14 mouse cellular contexts compared by ENCODE assay signal in the genomic region with DNA sequence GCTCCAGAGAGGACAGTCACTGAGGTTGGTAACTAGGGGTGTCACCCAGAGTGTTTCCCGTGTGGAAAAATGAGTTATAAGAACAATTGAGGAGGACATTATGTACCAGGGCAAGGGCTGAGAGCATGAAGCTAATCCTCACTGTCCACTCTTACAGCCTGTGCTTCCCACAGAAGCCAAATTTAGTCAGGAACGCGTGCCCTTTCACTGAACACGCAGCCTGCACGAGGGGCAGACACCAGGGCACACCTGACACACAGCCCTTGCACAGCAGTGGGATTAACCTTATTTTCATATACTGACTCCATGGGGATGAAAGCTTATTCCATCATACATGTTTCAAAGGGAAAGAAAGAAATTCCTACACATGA. TPM values are rescaled to one million over a fixed set of nuclear protein-coding genes. Genes with fewer than 3 reads are reported as not detected.
A peak's percentile ranks its signal among the peaks of the same experiment; 100 is the strongest.
DNase-seq lines count a peak whose midpoint lies in the region; ATAC-seq and TF ChIP-seq lines count a peak whose summit lies in the region.
"Had no signal": no experiment of that assay in that cellular context is flagged by ENCODE, and none has a peak within 500 bp of the region (broad histone marks: within the 10 kb centered on the region; RNA-seq: fewer than 3 reads in every experiment).

No protein-coding gene starts in this region.

- TF ChIP-seq POLR2A in bone marrow macrophage, adult 2 months (IDR thresholded peaks at IDR 0.05; ENCODE audit: borderline replicate concordance, low read depth, low read length) = no peak

- H3K9ac ChIP-seq in lung, postnatal 0 days (replicated peaks; ENCODE audit: low read depth) = no peak overlapping the region
- 0 out of 2 replicates have a peak overlapping the region, but pooled peaks have one; percentile 4 for H3K9ac ChIP-seq in heart, embryonic 15.5 days
- H3K9ac ChIP-seq: hindbrain, embryonic 15.5 days; limb, embryonic 15.5 days; stomach, embryonic 15.5 days had no signal

- H3K27me3 ChIP-seq in lung, postnatal 0 days (replicated peaks; ENCODE audit: insufficient read depth, low read length) = no peaks in the 10 kb centered on the region
- no peaks in the 10 kb centered on the region for H3K27me3 ChIP-seq in heart, embryonic 15.5 days
- H3K27me3 ChIP-seq: hindbrain, embryonic 15.5 days; limb, embryonic 15.5 days; stomach, embryonic 15.5 days had no signal

- no peaks in the 10 kb centered on the region for H3K9me3 ChIP-seq in lung, postnatal 0 days (ENCODE audit: low read length)
- H3K9me3 ChIP-seq in heart, embryonic 15.5 days (replicated peaks) = no peaks in the 10 kb centered on the region
- H3K9me3 ChIP-seq: hindbrain, embryonic 15.5 days; limb, embryonic 15.5 days; stomach, embryonic 15.5 days had no signal

- 0 out of 2 replicates have a peak, but pooled peaks have one; percentile 10 for TF ChIP-seq EP300 in lung, postnatal 0 days (IDR thresholded peaks at IDR 0.05)

- 61% methylated on average over 5 of the region's 5 CpGs for WGBS in lung, postnatal 0 days
- WGBS in heart, embryonic 15.5 days = 34% methylated on average over 5 of the region's 5 CpGs

- no peak overlapping the region for H3K4me2 ChIP-seq in lung, postnatal 0 days (replicated peaks; ENCODE audit: low read depth, low read length)
- peak overlapping the region; percentile 7; the same call in 1 of the 2 replicates for H3K4me2 ChIP-seq in heart, embryonic 15.5 days
- H3K4me2 ChIP-seq: hindbrain, embryonic 15.5 days; limb, embryonic 15.5 days; stomach, embryonic 15.5 days had no signal

- H3K4me3 ChIP-seq in lung, postnatal 0 days (ENCODE audit: low read depth, low read length) = no peak overlapping the region
- H3K4me3 ChIP-seq in bone marrow macrophage, adult 2 months (ENCODE audit: insufficient read depth, low read length) = 0 out of 2 replicates have a peak overlapping the region, but pooled peaks have one; percentile 2
- no peak overlapping the region for H3K4me3 ChIP-seq in heart, embryonic 15.5 days
- H3K4me3 ChIP-seq: hindbrain, embryonic 15.5 days; limb, embryonic 15.5 days; stomach, embryonic 15.5 days had no signal

- TF ChIP-seq CTCF in lung, postnatal 0 days (IDR thresholded peaks at IDR 0.05) = no peak
- TF ChIP-seq CTCF in bone marrow macrophage, adult 2 months (IDR thresholded peaks at IDR 0.05; ENCODE audit: low read depth, low read length) = no peak

- H3K27ac ChIP-seq in lung, postnatal 0 days (ENCODE audit: low read length) = peak overlapping the region; percentile 9; the same call in 1 of the 2 replicates
- peak overlapping the region; percentile 1; the same call in 1 of the 2 replicates for H3K27ac ChIP-seq in bone marrow macrophage, adult 2 months (ENCODE audit: insufficient read depth, low read depth, low read length)
- H3K27ac ChIP-seq in heart, embryonic 15.5 days = peak overlapping the region; percentile 76
- H3K27ac ChIP-seq: hindbrain, embryonic 15.5 days; limb, embryonic 15.5 days; macrophage; stomach, embryonic 15.5 days had no signal

- peak; percentile 94 for DNase-seq in heart, adult 11 months
- no peak for DNase-seq in heart, postnatal 36 days
- DNase-seq in lung, postnatal 0 days (ENCODE audit: low spot score) = peak; percentile 17
- no peak for DNase-seq in lung, postnatal 14 days
- no peak for DNase-seq in embryo, embryonic 9.5 days (ENCODE audit: extremely low spot score)
- DNase-seq in urinary bladder, postnatal 4 days (ENCODE audit: low spot score in 2 of 2) = no peak
- DNase-seq: cerebellum, postnatal 10 days; right cerebral cortex, adult 18-20 months had no signal

- intact Hi-C loops in heart, postnatal 36 days (cut with DNase I) = no loop called here

- H3K36me3 ChIP-seq in lung, postnatal 0 days (ENCODE audit: insufficient read depth, low read length) = no peaks in the 10 kb centered on the region
- H3K36me3 ChIP-seq in heart, embryonic 15.5 days = no peaks in the 10 kb centered on the region
- H3K36me3 ChIP-seq: limb, embryonic 15.5 days; stomach, embryonic 15.5 days had no signal

- H3K4me1 ChIP-seq in lung, postnatal 0 days (ENCODE audit: insufficient read depth, low read depth, low read length) = no peaks in the 10 kb centered on the region
- H3K4me1 ChIP-seq in bone marrow macrophage, adult 2 months (ENCODE audit: control insufficient read depth, insufficient read depth, low read length) = peaks cover 14% of the 10 kb centered on the region
- peaks cover 26% of the 10 kb centered on the region for H3K4me1 ChIP-seq in heart, embryonic 15.5 days (replicated peaks)
- H3K4me1 ChIP-seq: limb, embryonic 15.5 days; stomach, embryonic 15.5 days had no signal

- peak; percentile 41 for ATAC-seq in lung, postnatal 0 days
- 0 out of 2 replicates have a peak, but pooled peaks have one; percentile 50 for ATAC-seq in heart, embryonic 15.5 days (replicated peaks; ENCODE audit: insufficient number of reproducible peaks, insufficient read depth, low FRiP score, low read depth)

RNA-seq across cellular contexts. Expression of a gene that starts 13.5 kb away (rescaled TPM):
- 100 to 1,000 TPM; 252 to 275 TPM for total RNA-seq in heart, postnatal 36 days (2021)
- 16.8 and 17.6 TPM in 2 replicates for polyA plus RNA-seq in lung, postnatal 0 days (2015; fragmentation: Nextera tagmentation; extraction: Ambion mirVana)
- 35.8 and 39.1 TPM in 2 replicates for polyA plus RNA-seq in bone marrow macrophage, adult 2 months (2012; ENCODE audit: insufficient read depth, insufficient read length, missing spikeins)
- 103 and 107 TPM in 2 replicates for polyA plus RNA-seq in heart, embryonic 15.5 days (2015; fragmentation: Nextera tagmentation; extraction: Ambion mirVana)

RNA-seq across cellular contexts. Expression of a gene that starts 34.7 kb away (rescaled TPM):
- 10 to 100 TPM; 29.6 to 32.9 TPM for total RNA-seq in heart, postnatal 36 days (2021)
- 34.8 and 40.6 TPM in 2 replicates for polyA plus RNA-seq in lung, postnatal 0 days (2015; fragmentation: Nextera tagmentation; extraction: Ambion mirVana)
- 44.3 and 47.5 TPM in 2 replicates for polyA plus RNA-seq in bone marrow macrophage, adult 2 months (2012; ENCODE audit: insufficient read depth, insufficient read length, missing spikeins)
- 98.7 and 104 TPM in 2 replicates for polyA plus RNA-seq in heart, embryonic 15.5 days (2015; fragmentation: Nextera tagmentation; extraction: Ambion mirVana)

Comparison
In these comparisons a context has a peak if more than half of its experiments do, and no peak if none do; other contexts are left out.
1. DNase-seq: peak in heart, adult 11 months (single experiment) and lung, postnatal 0 days (single experiment); none in heart, postnatal 36 days (0 of 2), lung, postnatal 14 days (single experiment), embryo, embryonic 9.5 days (single experiment) and urinary bladder, postnatal 4 days (0 of 2).
2. H3K27ac ChIP-seq: peak in every context shown above with its lines; median percentile 76 in heart, embryonic 15.5 days; 9 in lung, postnatal 0 days; 1 in bone marrow macrophage, adult 2 months.